9 mouse cellular contexts compared by ENCODE assay signal in genomic region chr17:47143898-47144297, GRCm38 (mm10).
DNase-seq lines count a peak whose midpoint lies in the region; ATAC-seq and TF ChIP-seq lines count a peak whose summit lies in the region.
"Had no signal": no experiment of that assay in that cellular context is flagged by ENCODE, and none has a peak within 500 bp of the region (broad histone marks: within the 10 kb centered on the region; RNA-seq: fewer than 3 reads in every experiment).

No protein-coding gene starts in this region.

- WGBS in kidney, embryonic 14.5 days = 58% methylated on average over 7 of the region's 7 CpGs
- 20% methylated on average over 7 of the region's 7 CpGs for WGBS in forebrain, postnatal 0 days
- 48% methylated on average over 7 of the region's 7 CpGs for WGBS in midbrain, embryonic 16.5 days

- peaks cover 33% of the 10 kb centered on the region for H3K4me1 ChIP-seq in kidney, embryonic 14.5 days (ENCODE audit: control insufficient read depth, insufficient read depth, low read length)
- peaks cover 26% of the 10 kb centered on the region for H3K4me1 ChIP-seq in forebrain, postnatal 0 days (ENCODE audit: insufficient read depth)
- peaks cover 38% of the 10 kb centered on the region for H3K4me1 ChIP-seq in midbrain, embryonic 16.5 days (ENCODE audit: control insufficient read depth, insufficient read depth, low read length)

- H3K36me3 ChIP-seq in kidney, embryonic 14.5 days (ENCODE audit: control insufficient read depth, insufficient read depth, low read length) = peaks cover 4% of the 10 kb centered on the region; the same call in 1 of the 2 replicates
- H3K36me3 ChIP-seq in forebrain, postnatal 0 days (ENCODE audit: insufficient read depth) = no peaks in the 10 kb centered on the region
- no peaks in the 10 kb centered on the region for H3K36me3 ChIP-seq in midbrain, embryonic 16.5 days (ENCODE audit: control insufficient read depth, insufficient read depth, low read length)

- H3K4me3 ChIP-seq in kidney, embryonic 14.5 days (ENCODE audit: low read length) = no peak overlapping the region
- peak overlapping the region; percentile 66 for H3K4me3 ChIP-seq in forebrain, postnatal 0 days (ENCODE audit: low read depth, low read length)
- H3K4me3 ChIP-seq in midbrain, embryonic 16.5 days (ENCODE audit: low read depth, low read length) = peak overlapping the region; percentile 51

- no peak overlapping the region for H3K9ac ChIP-seq in kidney, embryonic 14.5 days (ENCODE audit: low read depth, low read length)
- peak overlapping the region; percentile 95; the same call in 1 of the 2 replicates for H3K9ac ChIP-seq in forebrain, postnatal 0 days
- H3K9ac ChIP-seq in midbrain, embryonic 16.5 days (ENCODE audit: low read depth, low read length) = peak overlapping the region; percentile 49

- no peak for DNase-seq in kidney, postnatal 4 days
- DNase-seq in brain, adult 2 months (ENCODE audit: low read depth, low spot score) = peak; percentile 30
- DNase-seq in forebrain, postnatal 0 days = no peak
- DNase-seq in urinary bladder, postnatal 25 days (ENCODE audit: low spot score) = no peak
- no peak for DNase-seq in right cerebral cortex, postnatal 25 days
- no peak for DNase-seq in adipocyte (ENCODE audit: low spot score)
- DNase-seq: thymus, postnatal 4 days had no signal

- peak overlapping the region; percentile 91; the same call in 1 of the 2 replicates for H3K4me2 ChIP-seq in kidney, embryonic 14.5 days (replicated peaks; ENCODE audit: low read depth, low read length)
- peak overlapping the region; percentile 78 for H3K4me2 ChIP-seq in forebrain, postnatal 0 days (ENCODE audit: low read depth)
- peak overlapping the region; percentile 82 for H3K4me2 ChIP-seq in midbrain, embryonic 16.5 days (ENCODE audit: low read length)

- H3K27me3 ChIP-seq in kidney, embryonic 14.5 days (ENCODE audit: control insufficient read depth, insufficient read depth, low read length) = no peaks in the 10 kb centered on the region
- no peaks in the 10 kb centered on the region for H3K27me3 ChIP-seq in forebrain, postnatal 0 days (ENCODE audit: insufficient read depth, low read length)
- no peaks in the 10 kb centered on the region for H3K27me3 ChIP-seq in midbrain, embryonic 16.5 days (ENCODE audit: control insufficient read depth, insufficient read depth, low read depth, low read length)

- no peak for ATAC-seq in kidney, embryonic 14.5 days (ENCODE audit: low FRiP score, low TSS enrichment)
- no peak for ATAC-seq in forebrain, postnatal 0 days
- no peak for ATAC-seq in midbrain, embryonic 16.5 days

- TF ChIP-seq CTCF in forebrain, postnatal 0 days (IDR thresholded peaks at IDR 0.05; ENCODE audit: low read depth) = no peak

- H3K27ac ChIP-seq in kidney, embryonic 14.5 days (ENCODE audit: low read depth, low read length) = no peak overlapping the region
- peak overlapping the region; percentile 57 for H3K27ac ChIP-seq in forebrain, postnatal 0 days (ENCODE audit: low read depth, low read length)
- H3K27ac ChIP-seq in midbrain, embryonic 16.5 days (ENCODE audit: low read length) = peak overlapping the region; percentile 31; the same call in 1 of the 2 replicates

- no peaks in the 10 kb centered on the region for H3K9me3 ChIP-seq in kidney, embryonic 14.5 days (ENCODE audit: control insufficient read depth, low read length)
- no peaks in the 10 kb centered on the region for H3K9me3 ChIP-seq in forebrain, postnatal 0 days (ENCODE audit: low read length)
- no peaks in the 10 kb centered on the region for H3K9me3 ChIP-seq in midbrain, embryonic 16.5 days (replicated peaks; ENCODE audit: control insufficient read depth, low read length, poor library complexity, severe bottlenecking)
